Mouse (Mus musculus): ENCODE results near the gene Aldh8a1. TPM values are rescaled to one million over a fixed set of nuclear protein-coding genes. Genes with fewer than 3 reads are reported as not detected.

The Aldh8a1 gene
- under 1 TPM; 0.38 to 0.62 TPM for total RNA-seq (2023)

GRCm38 (mm10) chr10:21376682-21377473 lies at the start of gene Aldh8a1:
TSS of gene Aldh8a1 (plus strand) at chr10:21377291.

Other genes with a start within 250 kb of the Aldh8a1 start
- gene Myb, start 216.3 kb upstream of the Aldh8a1 start, total RNA-seq (2023): 10 to 100 TPM; 14.0 to 24.8 TPM
- gene Hbs1l, start 81.3 kb upstream of the Aldh8a1 start, total RNA-seq (2023): 10 to 100 TPM; 88.7 to 99.4 TPM
- gene 1700020N01Rik, start 215.9 kb downstream of the Aldh8a1 start, total RNA-seq (2023): not detected